Mouse (Mus musculus) pancreas, adult 10 weeks (tissue): ENCODE data around the gene Terf2. TPM values are rescaled to one million over a fixed set of nuclear protein-coding genes. Genes with fewer than 3 reads are reported as not detected.

Source experiments
- polyA plus RNA-seq: library from polyadenylated mRNA; stranded (reverse); fragments of 350-450 nt; fragmentation: Illumina TruSeq; extraction: RNeasy Lipid Tissue Mini Kit (QIAGEN cat#74804); gene quantifications from one replicate; pipeline ENCODE4 v1.2.3, GENCODE M21; 2015; ENCODE audit warnings: low read depth, low replicate concordance; ENCODE audit not compliant: insufficient read depth

The Terf2 gene
- 10.7 TPM for polyA plus RNA-seq

GRCm38 (mm10) chr8:107096366-107097036 is at the start of gene Terf2:
Gene Terf2, minus strand, starts transcription at chr8:107096547.

DNA sequence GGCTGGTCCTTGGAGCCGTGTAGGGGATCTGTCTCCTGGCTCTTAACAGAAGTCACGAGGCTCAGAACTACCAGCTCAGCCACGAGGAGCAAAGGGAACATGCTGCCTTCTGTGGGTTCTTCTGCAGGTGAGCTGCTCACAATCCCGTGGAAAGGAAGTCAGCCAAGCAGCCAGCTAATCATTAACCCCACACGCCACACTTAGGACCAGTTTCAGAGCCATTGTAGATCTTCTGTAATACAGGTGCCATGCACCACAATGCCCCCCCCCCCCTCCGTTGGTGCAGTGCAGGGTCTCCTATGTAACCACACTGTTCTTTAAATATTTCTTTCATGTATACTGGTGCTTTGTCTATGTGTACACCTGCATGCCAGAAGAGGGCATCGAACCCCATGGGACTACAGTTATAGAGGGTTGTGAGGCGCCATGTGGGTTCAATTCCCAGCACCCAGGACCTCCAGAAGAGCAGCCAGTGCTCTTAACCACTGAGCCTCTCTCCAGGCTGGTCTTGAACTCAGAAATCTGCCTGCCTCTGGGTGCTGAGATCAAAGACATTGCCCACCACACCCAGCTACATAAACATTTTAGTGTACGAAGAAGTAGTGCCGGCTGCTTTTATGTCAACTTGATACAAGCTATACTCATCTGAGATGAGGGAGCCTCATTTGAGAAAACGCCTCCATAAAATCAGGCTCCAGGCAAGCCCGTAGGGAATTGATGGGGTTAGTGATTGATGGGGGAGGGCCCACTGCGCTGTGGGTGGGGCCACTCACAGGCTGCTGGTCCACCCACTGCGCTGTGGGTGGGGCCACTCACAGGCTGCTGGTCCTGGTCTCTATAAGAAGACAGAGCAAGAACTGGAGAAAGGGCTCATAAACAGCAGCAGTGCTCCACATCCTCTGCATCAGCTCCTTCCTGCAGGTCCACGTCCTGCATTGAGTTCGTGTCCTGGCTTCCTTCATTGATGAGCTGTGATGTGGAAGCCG is 30.5 kb downstream of the Terf2 start, which contains the start of gene Tmed6:
TSS of gene Tmed6 (minus strand) at position 134 of the 986 bp plus-strand sequence.

GRCm38 (mm10) chr8:107056076-107056972 is 40.0 kb downstream of the Terf2 start, which contains the start of the genes Cog8 and Nip7:
Gene Cog8, minus strand, starts transcription at chr8:107056689.
Gene Nip7, plus strand, starts transcription at chr8:107056877.

DNA sequence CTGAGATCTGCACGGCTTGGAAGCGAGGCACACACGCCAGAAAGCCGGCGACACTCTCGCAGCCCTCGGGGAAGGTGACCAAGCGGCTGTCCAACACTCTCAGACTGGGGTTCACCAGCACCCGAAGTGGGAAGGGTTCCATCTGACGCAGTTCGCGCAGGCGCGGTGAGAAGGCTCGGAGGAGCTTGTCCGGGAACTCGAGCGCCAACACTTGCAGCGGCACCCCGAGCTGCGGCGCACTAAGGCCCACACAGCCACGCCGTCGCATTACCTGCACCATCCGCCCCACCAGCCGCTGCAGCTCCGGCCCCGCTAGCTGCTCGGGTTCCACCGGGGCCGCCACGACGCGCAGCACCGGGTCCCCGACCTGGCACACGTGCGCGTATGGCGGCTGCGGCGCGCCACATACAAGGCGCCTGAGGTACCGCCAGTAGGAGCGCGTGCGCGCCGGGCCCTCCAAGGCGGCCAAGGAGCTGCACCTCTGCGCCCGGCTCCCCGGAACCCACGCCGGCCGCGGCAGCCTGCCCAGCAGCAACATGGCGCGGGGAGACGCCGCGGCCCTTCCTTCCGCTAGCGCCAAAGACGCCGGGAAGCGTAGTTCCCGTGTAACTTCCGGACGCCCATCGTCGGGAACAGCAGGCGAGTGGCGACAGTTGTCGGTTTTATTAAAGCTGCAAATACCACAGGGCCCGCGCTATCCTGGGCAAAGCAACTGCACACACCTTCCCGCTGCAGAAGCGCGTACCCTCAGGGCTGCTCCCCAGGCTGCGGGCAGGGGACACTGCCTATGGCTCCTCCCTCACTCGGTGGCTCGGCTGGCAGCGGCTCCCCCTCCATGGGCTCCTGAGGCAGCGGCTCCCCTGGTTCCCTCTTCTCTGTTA is 48.0 kb downstream of the Terf2 start, which contains the start of gene Pdf:
TSS of gene Pdf (minus strand) at position 554 of the 881 bp plus-strand sequence.

DNA sequence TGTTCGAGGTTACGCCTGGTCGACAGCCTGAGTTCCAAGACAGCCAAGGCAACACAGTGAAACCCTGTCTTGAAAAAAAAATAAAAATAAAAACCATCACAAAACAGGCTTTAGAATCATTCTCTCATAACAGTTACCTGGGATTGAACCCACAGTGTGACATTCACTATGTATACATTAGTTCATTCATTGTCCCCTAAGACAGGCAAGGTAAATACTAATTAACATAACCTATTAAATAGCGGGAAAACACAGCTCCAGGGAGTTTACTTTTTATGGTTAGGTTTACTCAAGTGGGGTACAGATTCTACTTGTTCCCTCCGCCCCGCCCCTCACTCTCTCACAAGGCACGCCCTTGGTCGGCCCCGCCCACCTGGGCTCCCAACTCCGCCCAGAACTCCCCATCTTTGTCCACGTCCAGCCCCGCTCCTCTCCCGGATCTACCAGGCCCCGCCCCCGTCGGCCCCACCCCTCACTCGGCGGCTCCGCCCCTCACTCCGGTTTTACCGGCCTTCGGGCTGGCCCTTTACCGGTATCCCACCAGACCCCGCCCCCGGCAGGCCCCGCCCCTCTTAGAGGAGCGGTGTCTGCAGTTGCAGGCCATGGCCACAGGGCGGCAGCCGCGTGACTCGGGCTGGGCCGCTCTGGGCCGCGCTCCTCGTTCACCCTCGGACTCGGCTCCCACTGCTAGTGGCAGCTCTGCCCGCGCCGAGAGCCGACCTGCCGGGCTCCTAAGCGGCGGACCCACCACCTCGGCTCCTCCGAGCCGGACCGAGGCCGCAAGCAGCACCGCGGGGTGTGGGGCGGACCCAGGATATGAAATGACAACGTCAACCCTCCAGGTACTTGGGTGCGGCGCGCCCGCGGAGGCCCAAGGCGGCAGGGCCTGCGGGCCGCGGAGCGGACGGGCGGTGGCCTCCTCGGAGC is 65.4 kb downstream of the Terf2 start, which contains the start of gene Vps4a:
TSS of gene Vps4a (plus strand) at position 573 of the 927 bp plus-strand sequence.

Other genes starting within 250 kb of the Terf2 start
- gene Has3, start 226.3 kb downstream of the Terf2 start, polyA plus RNA-seq = 0.52 TPM
- gene Utp4, start 202.9 kb downstream of the Terf2 start, polyA plus RNA-seq = 7.5 TPM
- 4.1 TPM for gene Sntb2, start 160.8 kb downstream of the Terf2 start, polyA plus RNA-seq
- gene Vps4a, start 65.3 kb downstream of the Terf2 start, polyA plus RNA-seq = 13.1 TPM
- 7.7 TPM for gene Pdf, start 47.9 kb downstream of the Terf2 start, polyA plus RNA-seq
- gene Cog8, start 39.9 kb downstream of the Terf2 start, polyA plus RNA-seq = 8.9 TPM
- gene Nip7, start 39.7 kb downstream of the Terf2 start, polyA plus RNA-seq = 5.0 TPM
- 159 TPM for gene Tmed6, start 30.9 kb downstream of the Terf2 start, polyA plus RNA-seq
- 23.5 TPM for gene Cyb5b, start 54.1 kb upstream of the Terf2 start, polyA plus RNA-seq
- gene Nfat5, start 196.9 kb upstream of the Terf2 start, polyA plus RNA-seq = 10.7 TPM